Mouse (Mus musculus): ENCODE measurements around the gene Tmem63b. TPM values are rescaled to one million over a fixed set of nuclear protein-coding genes. Genes with fewer than 3 reads are reported as not detected.
A peak's percentile ranks its signal among the peaks of the same experiment; 100 is the strongest.
"Not testable (repeated sequence)": the region's sequence is repeated elsewhere in the genome, so short reads cannot be mapped to it uniquely, and the experiment has no call there.

Gene Tmem63b
- total and polyA plus RNA-seq, 3 experiments: 37.9 to 68.9 (median 54.8) TPM

DNA sequence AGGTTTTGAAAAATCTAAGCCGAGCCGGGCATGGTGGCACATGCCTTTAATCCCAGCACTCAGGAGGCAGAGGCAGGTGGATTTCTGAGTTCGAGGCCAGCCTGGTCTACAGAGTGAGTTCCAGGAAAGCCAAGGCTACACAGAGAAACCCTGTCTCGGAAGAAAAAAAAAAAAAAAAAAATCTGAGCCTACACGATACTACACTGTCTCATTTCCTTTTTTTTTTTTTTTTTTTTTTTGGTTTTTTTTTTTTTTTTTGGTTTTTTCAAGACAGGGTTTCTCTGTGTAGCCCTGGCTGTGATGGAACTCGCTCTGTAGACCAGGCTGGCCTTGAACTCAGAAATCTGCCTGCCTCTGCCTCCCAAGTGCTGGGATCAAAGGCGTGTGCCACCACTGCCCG is 63.3 kb downstream of the Tmem63b start:
- not testable (repeated sequence) for DNase-seq

DNA sequence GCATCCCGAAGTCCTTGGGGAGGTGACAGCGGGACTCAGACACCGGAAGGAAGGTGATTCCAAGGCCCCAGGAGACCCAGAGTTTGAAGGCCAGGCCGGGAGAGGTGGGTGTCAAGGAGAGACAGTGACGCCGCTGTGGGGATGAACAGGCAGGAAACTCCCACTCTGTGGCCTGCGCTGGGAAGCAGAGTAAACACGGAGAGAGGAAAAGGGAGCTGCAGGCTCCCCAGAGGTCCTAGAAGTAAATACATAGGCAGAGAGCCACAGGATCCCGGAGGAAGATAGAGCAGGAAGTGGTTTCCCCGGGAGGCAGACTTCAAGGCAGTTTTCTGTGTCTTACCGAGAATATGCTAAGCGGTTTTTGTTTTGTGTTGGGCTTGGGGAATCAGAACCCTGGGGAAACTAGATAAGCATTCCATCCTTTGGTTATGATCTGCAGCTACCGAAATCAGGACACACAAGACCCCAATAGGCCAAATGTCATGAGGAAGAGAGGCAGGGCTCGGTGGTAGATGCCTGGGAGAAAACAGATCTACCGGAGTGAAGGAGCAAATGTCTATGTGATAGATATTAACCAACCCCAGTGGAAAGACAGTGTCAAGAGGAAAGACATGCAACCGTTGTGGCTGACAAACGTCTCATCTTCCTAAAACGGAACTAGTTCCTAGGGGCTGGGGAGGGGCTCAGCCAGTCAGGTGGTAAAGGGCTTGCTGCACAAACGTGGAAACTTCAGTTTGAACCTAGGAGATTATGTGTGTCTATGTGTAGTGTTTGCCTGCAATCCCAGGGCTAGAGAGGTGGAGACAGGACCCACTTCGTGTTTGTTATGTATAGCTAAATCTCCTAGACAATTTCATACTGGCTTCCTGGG is 67.1 kb downstream of the Tmem63b start:
- peak; percentile 65 for DNase-seq

DNA sequence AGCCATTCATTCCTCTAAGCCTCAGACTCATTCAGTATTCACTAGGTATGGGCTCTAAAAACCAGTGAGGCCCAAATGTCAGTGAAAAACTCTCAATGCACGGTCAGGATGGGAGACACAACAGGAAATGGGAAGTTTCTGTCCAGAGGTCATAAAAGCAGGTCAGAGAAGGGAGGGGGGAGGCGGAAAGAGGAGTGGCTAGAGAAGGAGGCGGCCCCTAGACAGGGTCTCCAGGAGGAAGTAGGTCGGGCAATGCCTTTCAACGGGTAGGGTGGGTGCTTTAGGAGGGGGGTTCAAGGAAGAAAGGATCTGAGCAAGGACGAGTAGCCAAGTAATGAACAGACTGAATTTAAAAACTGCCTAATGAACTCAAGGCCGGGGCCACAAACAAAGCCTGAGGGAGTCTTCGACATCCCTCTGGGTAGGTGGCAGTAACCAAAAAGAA is 67.7 kb downstream of the Tmem63b start:
- peak; percentile 71 for DNase-seq

DNA sequence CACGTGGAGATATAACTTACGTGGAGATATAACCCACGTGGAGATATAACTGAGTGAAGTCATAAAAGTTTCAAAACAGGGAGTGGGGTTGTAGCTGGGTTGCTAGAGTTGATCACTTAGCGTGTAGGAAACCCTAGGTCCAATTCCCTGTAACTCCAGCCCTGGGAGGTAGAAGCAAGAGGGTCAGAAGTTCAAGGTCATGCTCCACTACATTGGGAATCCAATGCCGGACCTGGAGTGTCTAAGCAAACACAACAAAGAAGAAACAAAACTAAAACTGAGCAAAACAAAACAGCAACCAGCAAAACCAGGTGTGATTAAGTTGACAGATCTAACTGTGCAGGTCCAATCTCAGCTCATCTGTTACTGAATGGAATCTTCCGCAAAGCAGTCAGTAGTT is 69.0 kb downstream of the Tmem63b start:
- DNase-seq: no peak

DNA sequence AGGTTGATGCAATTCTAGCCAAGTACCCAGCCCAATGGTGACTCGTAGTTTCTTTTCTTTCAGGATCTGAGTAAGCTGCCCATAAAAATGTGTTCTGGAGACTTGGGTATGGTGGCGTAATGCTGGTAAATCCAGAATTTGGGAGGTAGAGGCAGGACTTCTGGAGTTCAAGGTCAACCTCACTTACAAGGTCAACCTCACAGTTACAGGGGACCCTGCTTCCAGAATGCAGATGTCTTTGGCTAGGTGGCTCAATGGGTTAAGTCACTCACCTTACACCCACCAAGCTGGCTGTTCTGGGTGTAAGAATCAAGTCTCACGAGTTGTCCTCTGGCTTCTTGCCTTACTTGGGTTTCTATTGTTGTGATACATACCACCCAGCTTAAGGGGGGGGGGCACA is 70.0 kb downstream of the Tmem63b start:
- DNase-seq: no peak

DNA sequence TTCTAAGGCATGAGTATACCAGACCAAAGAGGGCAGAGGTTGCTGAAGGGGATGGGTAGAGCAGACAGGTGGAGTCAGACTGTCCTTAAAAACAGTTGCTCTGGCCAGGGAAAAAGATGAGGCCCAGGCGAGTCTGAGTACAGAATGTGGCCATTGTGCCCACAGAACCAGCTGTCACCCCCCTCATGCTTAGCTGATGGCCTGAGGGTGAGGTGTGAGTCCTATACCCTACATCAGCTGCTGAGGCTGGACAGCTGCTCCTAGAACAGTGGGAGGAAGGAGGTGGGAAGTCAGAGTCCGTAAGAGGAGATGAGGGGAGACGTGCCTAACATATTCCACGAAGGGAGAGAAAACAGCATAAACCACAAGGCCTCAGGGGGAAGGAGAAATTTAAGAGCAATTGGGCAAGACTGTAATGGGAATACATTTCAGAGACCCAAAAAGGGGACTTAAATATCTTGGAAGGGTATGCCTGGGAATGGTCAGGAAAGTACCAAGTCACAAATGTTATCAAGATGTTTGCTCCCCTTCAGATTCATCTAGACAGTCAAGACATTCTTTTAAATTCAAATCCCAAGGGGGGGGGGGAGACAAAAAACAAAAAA is 70.6 kb downstream of the Tmem63b start:
- no peak for DNase-seq

DNA sequence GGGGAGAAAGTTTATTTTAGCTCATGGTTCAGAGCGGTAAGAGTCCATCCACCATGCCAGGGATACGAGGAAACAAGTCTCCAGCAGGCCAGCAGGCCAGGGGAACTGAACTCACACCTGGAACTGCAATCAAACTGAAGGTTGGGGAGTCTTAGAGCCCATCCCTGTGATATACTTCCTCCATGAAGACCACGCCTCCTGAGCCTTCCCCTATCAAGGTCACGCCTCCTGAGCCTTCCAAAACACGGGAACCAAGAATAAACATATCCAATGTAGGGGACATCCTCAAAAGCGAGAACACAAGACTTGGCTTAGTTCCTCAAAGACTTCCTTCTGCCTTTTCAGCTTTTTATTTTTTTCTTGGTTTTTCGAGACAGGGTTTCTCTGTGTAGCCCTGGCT is 73.8 kb downstream of the Tmem63b start:
- no peak for DNase-seq

DNA sequence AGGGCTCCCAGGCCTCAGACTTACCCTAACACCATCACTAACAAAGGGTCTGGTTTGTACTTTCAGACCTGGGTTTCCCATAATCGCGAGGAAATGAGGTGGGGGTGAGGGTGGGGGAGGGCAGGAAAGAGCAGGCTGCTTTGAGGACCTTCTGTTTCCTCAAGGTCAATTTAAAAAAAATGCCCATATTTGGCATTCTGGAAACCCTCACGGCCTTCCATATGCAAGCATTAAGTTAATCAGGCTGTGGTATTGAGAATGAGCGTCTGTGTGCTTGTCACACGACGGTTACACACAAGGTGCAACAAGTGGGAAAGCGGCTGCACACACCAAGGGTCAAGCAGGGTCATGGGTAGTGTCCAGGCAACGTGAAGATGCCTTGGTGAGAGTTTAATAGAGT is 74.7 kb downstream of the Tmem63b start:
- DNase-seq: no peak

Other genes with a start within 250 kb of the Tmem63b start
- gene Spats1, start 211.5 kb downstream of the Tmem63b start, total RNA-seq (2021): not detected
- gene Spats1, start 211.5 kb downstream of the Tmem63b start, polyA plus RNA-seq (2012; rRNA removed): 0.08 TPM in 1 of 2 replicates, not detected in the other
- 10 to 100 TPM; 13.3 to 17.6 TPM for gene Aars2, start 180.1 kb downstream of the Tmem63b start, total RNA-seq (2021)
- gene Aars2, start 180.1 kb downstream of the Tmem63b start, polyA plus RNA-seq (2012; rRNA removed): 22.7 and 23.3 TPM in 2 replicates
- gene Tcte1, start 163.5 kb downstream of the Tmem63b start, total RNA-seq (2021): not detected
- not detected in 2 replicates for gene Tcte1, start 163.5 kb downstream of the Tmem63b start, polyA plus RNA-seq (2012; rRNA removed)
- gene Tmem151b, start 137.2 kb downstream of the Tmem63b start, total RNA-seq (2021): under 1 TPM; 0.06 to 0.17 TPM
- gene Tmem151b, start 137.2 kb downstream of the Tmem63b start, polyA plus RNA-seq (2012; rRNA removed): 0.09 and 0.74 TPM in 2 replicates
- 1 to 10 TPM; 3.0 to 5.6 TPM for gene Nfkbie, start 131.2 kb downstream of the Tmem63b start, total RNA-seq (2021)
- gene Nfkbie, start 131.2 kb downstream of the Tmem63b start, polyA plus RNA-seq (2012; rRNA removed): 5.2 and 6.4 TPM in 2 replicates
- 10 to 100 TPM; 43.6 to 59.7 TPM for gene Slc35b2, start 123.0 kb downstream of the Tmem63b start, total RNA-seq (2021)
- 167 and 198 TPM in 2 replicates for gene Slc35b2, start 123.0 kb downstream of the Tmem63b start, polyA plus RNA-seq (2012; rRNA removed)
- gene Hsp90ab1, start 113.6 kb downstream of the Tmem63b start, total RNA-seq (2021): 1,000 to 10,000 TPM; 1,973 to 2,851 TPM
- gene Hsp90ab1, start 113.6 kb downstream of the Tmem63b start, polyA plus RNA-seq (2012; rRNA removed): 197 and 291 TPM in 2 replicates
- 100 to 1,000 TPM; 104 to 197 TPM for gene Slc29a1, start 87.3 kb downstream of the Tmem63b start, total RNA-seq (2021)
- 288 and 410 TPM in 2 replicates for gene Slc29a1, start 87.3 kb downstream of the Tmem63b start, polyA plus RNA-seq (2012; rRNA removed)
- gene Mymx, start 84.8 kb downstream of the Tmem63b start, total RNA-seq (2021): not detected
- 0.18 and 0.55 TPM in 2 replicates for gene Mymx, start 84.8 kb downstream of the Tmem63b start, polyA plus RNA-seq (2012; rRNA removed)
- under 1 TPM; 0.59 to 0.95 TPM for gene Capn11, start 27.6 kb downstream of the Tmem63b start, total RNA-seq (2021)
- gene Capn11, start 27.6 kb downstream of the Tmem63b start, polyA plus RNA-seq (2012; rRNA removed): 0.03 TPM in 1 of 2 replicates, not detected in the other
- gene Mrpl14, start 583 bp downstream of the Tmem63b start, total RNA-seq (2021): 100 to 1,000 TPM; 126 to 132 TPM
- 223 and 257 TPM in 2 replicates for gene Mrpl14, start 583 bp downstream of the Tmem63b start, polyA plus RNA-seq (2012; rRNA removed)
- gene 1600014C23Rik, start 46.9 kb upstream of the Tmem63b start, total RNA-seq (2021): not detected
- not detected in 2 replicates for gene 1600014C23Rik, start 46.9 kb upstream of the Tmem63b start, polyA plus RNA-seq (2012; rRNA removed)